Mouse (Mus musculus) midbrain, embryonic 11.5 days (tissue): ENCODE results near the gene Gm17190. TPM values are rescaled to one million over a fixed set of nuclear protein-coding genes. Genes with fewer than 3 reads are reported as not detected.

Experiments
- ATAC-seq: fragments of 200-750 bp; cut with Nextera tagmentation; 2 replicates; pipeline ENCODE4 v1.8.0; 2017; ENCODE audit warnings: moderate TSS enrichment, moderate library complexity; ENCODE audit not compliant: low FRiP score
- DNase-seq: peaks from one replicate; pipeline ENCODE4 v3.0.0; 2015; ENCODE audit warnings: low spot score; ENCODE audit errors: missing footprints
- H3K27ac ChIP-seq: fragments of 300-500 bp; sonication (generic); 2 replicates; pipeline ENCODE4 v1.5.1; 2014; ENCODE audit warnings: low read depth, low read length
- H3K27me3 ChIP-seq: fragments of 300-500 bp; sonication (generic); 2 replicates; pipeline ENCODE4 v1.6.1; 2014; ENCODE audit warnings: mild to moderate bottlenecking, low read length, moderate library complexity, mixed read lengths; ENCODE audit not compliant: control insufficient read depth, insufficient read depth
- H3K36me3 ChIP-seq: fragments of 300-500 bp; sonication (generic); 2 replicates; pipeline ENCODE4 v1.6.1; 2014; ENCODE audit warnings: mild to moderate bottlenecking, low read length, moderate library complexity, mixed read lengths; ENCODE audit not compliant: control insufficient read depth, insufficient read depth
- H3K4me1 ChIP-seq: fragments of 300-500 bp; sonication (generic); 2 replicates; pipeline ENCODE4 v1.6.1; 2014; ENCODE audit warnings: low read length; ENCODE audit not compliant: control insufficient read depth, insufficient read depth
- H3K4me2 ChIP-seq: fragments of 300-500 bp; sonication (generic); 2 replicates; pipeline ENCODE4 v1.6.1; 2014; ENCODE audit warnings: mild to moderate bottlenecking, moderate library complexity
- H3K4me3 ChIP-seq: fragments of 300-500 bp; sonication (generic); 2 replicates; pipeline ENCODE4 v1.5.1; 2014; ENCODE audit warnings: low read depth, low read length
- H3K9ac ChIP-seq: fragments of 300-500 bp; sonication (generic); 2 replicates; pipeline ENCODE4 v1.6.1; 2014; ENCODE audit warnings: low read length
- H3K9me3 ChIP-seq: fragments of 300-500 bp; sonication (generic); 2 replicates; pipeline ENCODE4 v1.6.1; 2016; ENCODE audit warnings: low read length; ENCODE audit not compliant: control insufficient read depth
- WGBS: fragments of 180-500 bp; shearing (Covaris S2); extraction: QIAGEN DNeasy Blood & Tissue Kit; methylation state at CpG from one replicate; pipeline ENCODE4 v1.1.7; 2014; 5-methylcytosine and 5-hydroxymethylcytosine counted together
- polyA plus RNA-seq: library from polyadenylated mRNA; unstranded; fragments of >200 nt; fragmentation: Nextera tagmentation; extraction: Ambion mirVana; gene quantifications from 2 replicates; pipeline ENCODE4 v1.2.1, GENCODE M21; 2014

The Gm17190 gene
- polyA plus RNA-seq, 1 experiment from 2014 or later = not detected

DNA sequence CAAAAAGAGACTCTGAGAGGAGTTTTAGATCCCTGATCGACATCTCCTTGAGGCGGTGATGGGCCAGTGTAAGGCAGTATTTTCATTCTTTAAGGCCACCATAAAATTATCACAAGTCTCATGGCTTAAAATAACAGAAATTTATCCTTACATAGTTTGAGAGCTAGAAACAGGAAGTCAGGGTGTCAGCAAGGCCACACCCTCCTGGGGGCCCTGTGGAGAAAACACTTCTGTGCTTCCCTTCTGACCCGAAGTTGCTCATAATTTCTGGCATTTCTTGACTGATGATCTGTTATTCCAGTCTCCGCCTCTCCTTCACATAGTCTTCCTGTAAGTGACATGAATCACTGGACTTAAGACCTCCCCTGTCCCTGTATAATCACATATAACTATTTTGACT lies 24.5 kb downstream of the Gm17190 start:
- H3K4me2 ChIP-seq = no peak overlapping the region
- H3K27ac ChIP-seq = no peak overlapping the region
- ATAC-seq (no peak), DNase-seq (no peak)
- H3K27me3 ChIP-seq = no peaks in the 10 kb centered on the region
- H3K4me1 ChIP-seq = no peaks in the 10 kb centered on the region
- 91% methylated on average over 4 of the region's 4 CpGs for WGBS
- H3K9me3 ChIP-seq = no peaks in the 10 kb centered on the region
- H3K9ac ChIP-seq = no peak overlapping the region
- no peaks in the 10 kb centered on the region for H3K36me3 ChIP-seq
- no peak overlapping the region for H3K4me3 ChIP-seq

DNA sequence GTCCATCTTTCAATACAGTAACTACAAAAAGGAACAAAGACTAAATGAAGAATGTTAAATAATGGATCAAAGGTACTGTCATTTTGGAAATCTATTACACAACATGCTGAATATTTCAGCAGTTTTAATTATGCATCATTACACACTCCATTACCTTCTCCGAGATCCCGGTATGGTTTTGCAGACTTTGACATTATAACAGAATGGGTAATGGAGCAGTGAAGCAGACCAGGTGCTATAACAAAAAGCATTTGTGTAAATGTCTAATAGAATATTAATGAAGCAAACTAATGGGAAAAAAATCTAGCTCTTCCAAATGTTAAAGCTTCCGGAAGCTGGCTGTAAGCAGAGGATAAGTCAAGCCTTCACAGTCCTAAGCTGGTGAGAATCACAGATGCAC lies 28.9 kb downstream of the Gm17190 start:
- DNase-seq (no peak), ATAC-seq (no peak)
- H3K9me3 ChIP-seq = no peaks in the 10 kb centered on the region
- no peak overlapping the region for H3K27ac ChIP-seq
- 72% methylated on average over 3 of the region's 3 CpGs for WGBS
- H3K36me3 ChIP-seq = no peaks in the 10 kb centered on the region
- H3K4me3 ChIP-seq = no peak overlapping the region
- no peaks in the 10 kb centered on the region for H3K27me3 ChIP-seq
- no peaks in the 10 kb centered on the region for H3K4me1 ChIP-seq
- H3K9ac ChIP-seq = no peak overlapping the region
- no peak overlapping the region for H3K4me2 ChIP-seq

DNA sequence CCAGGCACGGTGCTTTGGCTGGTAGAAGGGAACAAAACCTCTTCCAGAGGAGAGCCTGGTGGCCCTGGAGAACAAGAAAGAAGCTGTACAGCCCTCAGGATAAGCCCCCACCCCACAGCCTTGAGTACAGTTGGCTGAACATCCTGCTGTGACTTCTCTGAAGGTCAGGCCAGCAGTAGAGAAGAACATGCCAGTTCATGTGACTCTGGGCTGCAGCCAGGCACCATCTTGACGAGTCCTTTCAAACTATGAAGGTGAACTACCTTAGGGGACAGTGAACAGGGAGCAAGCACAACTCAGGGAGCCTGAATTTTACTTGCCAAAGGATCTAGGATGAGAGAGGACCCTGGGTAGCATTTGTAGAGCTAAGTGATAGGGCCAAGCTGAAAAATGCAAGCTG lies 30.9 kb downstream of the Gm17190 start:
- Histone ChIP-seq H3K27me3 (no peaks in the 10 kb centered on the region), H3K9me3 (no peaks in the 10 kb centered on the region), H3K4me2 (no peak overlapping the region), H3K4me3 (no peak overlapping the region), H3K4me1 (no peaks in the 10 kb centered on the region), H3K36me3 (no peaks in the 10 kb centered on the region), H3K9ac (no peak overlapping the region), H3K27ac (no peak overlapping the region)
- DNase-seq = peak; percentile 59
- ATAC-seq = no peak
- WGBS = 82% methylated on average over 2 of the region's 2 CpGs

DNA sequence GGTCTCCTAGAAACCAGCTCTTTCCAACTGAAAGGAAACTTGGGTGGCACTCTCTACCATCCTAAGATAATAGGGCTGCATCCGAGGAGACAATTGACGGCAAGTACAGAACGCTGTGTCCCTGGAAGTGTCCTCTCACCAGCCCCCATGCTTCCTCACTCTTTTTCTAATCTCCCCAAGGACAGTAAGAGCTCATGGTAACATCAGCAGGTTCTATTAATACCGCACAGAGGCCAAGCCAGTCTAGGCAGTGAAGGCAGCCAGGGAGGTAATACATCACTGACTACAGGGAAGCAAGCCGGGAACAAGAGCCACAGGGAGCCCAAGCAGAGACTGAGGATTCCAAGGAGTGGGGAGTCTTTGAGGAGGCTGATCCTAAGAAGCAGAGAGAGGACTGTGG lies 43.2 kb downstream of the Gm17190 start:
- no peak overlapping the region for H3K9ac ChIP-seq
- no peak overlapping the region for H3K4me2 ChIP-seq
- no peaks in the 10 kb centered on the region for H3K4me1 ChIP-seq
- 68% methylated on average over 5 of the region's 5 CpGs for WGBS
- no peak overlapping the region for H3K27ac ChIP-seq
- no peak overlapping the region for H3K4me3 ChIP-seq
- no peaks in the 10 kb centered on the region for H3K9me3 ChIP-seq
- H3K36me3 ChIP-seq = no peaks in the 10 kb centered on the region
- ATAC-seq (no peak), DNase-seq (no peak)
- peaks cover 11% of the 10 kb centered on the region for H3K27me3 ChIP-seq

DNA sequence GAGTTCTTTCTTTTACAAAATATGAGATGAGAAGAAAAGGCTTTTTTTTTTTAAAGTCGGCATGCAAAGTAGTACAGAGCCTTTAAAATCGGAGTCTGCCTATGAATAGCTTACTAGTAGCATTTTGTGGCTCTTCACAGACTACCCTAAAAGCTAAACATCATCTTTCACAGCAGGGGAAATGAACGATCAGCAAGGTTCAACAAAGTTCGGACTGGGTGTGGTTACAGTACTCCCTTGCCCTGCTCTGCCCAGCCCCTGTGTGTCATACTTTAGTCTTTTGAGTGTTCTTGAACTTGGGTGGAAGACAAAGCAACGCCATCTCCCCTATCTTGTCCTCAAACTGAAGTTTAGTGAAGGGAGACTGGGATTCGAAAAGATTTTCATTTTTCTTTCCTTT lies 44.8 kb downstream of the Gm17190 start:
- Histone ChIP-seq H3K4me2 (no peak overlapping the region), H3K4me3 (no peak overlapping the region), H3K27ac (no peak overlapping the region), H3K4me1 (peaks cover 9% of the 10 kb centered on the region), H3K27me3 (peaks cover 27% of the 10 kb centered on the region), H3K9ac (no peak overlapping the region), H3K36me3 (no peaks in the 10 kb centered on the region), H3K9me3 (no peaks in the 10 kb centered on the region)
- no peak for ATAC-seq
- no peak for DNase-seq
- 82% methylated on average over 6 of the region's 6 CpGs for WGBS

DNA sequence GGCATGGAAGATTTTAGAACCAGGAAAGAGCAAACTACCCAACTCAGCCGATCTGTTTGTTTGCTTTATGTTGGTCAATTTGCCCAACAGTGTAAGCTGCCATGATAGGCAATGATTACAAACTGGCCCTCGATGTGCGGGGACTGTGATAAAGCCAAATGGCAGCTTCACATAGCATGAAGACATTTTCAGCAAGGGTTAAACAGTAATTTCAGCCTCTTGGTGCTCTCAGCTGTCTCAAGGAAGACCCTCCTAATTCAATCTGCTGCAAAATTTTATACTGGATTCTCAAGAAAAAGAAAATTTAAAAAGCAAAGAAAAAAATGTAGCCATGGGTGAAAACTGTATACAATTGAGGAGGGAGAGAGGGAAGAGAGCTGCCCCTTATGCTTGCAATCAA lies 47.2 kb downstream of the Gm17190 start:
- 83% methylated on average over 3 of the region's 3 CpGs for WGBS
- no peak overlapping the region for H3K4me2 ChIP-seq
- H3K4me1 ChIP-seq = peaks cover 12% of the 10 kb centered on the region
- ATAC-seq = no peak
- no peak overlapping the region for H3K4me3 ChIP-seq
- H3K27me3 ChIP-seq = peaks cover 45% of the 10 kb centered on the region
- H3K36me3 ChIP-seq = no peaks in the 10 kb centered on the region
- H3K9ac ChIP-seq = no peak overlapping the region
- DNase-seq = peak; percentile 70
- no peak overlapping the region for H3K27ac ChIP-seq
- no peaks in the 10 kb centered on the region for H3K9me3 ChIP-seq

DNA sequence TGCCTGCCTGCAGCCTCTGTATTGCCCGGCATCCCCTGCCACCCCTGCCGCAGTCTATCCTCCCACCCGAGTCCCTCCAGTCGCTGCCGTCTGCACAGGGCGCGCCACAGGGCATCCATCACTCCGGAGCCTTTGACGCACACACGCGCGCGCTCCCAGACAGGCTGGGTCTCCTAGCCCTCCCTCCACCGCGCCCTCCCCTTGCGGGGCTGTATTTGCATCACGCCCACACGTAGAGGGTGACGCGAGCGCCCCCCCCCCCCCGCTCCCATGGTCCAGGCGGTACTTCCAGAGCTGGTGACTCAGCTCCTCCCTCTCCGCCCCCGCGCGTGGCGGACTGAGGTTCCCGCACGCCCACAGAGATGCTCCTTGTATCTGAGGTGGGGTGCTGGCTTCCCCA lies 49.2 kb downstream of the Gm17190 start:
- ATAC-seq (peak; percentile 64), DNase-seq (peak; percentile 95)
- Histone ChIP-seq H3K27ac (no peak overlapping the region), H3K4me3 (peak overlapping the region; percentile 46), H3K27me3 (peaks cover 53% of the 10 kb centered on the region), H3K4me2 (peak overlapping the region; percentile 91), H3K9me3 (no peaks in the 10 kb centered on the region), H3K36me3 (no peaks in the 10 kb centered on the region), H3K9ac (peak overlapping the region; percentile 2; the same call in 1 of the 2 replicates), H3K4me1 (peaks cover 12% of the 10 kb centered on the region)
- WGBS = under 1% methylated on average over 26 of the region's 30 CpGs

DNA sequence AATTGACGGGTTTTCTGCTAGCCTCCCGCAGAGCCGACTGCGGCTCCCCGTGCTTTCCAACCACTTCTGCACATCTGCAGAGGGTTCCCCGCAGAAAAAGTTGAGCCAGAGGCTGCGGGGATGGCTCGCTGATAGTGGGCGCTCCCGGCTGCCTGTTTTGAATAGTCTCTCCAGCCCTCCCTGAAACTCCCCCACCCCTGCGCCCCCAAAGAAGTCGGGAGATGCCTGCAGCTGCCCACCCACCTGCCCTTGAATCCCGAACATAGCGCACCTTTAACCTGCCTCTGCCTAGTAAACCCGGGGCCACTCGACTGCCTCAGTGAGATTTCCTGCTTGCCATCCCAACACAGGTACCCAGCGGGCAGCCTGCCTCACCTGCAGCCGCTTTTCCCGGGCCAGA lies 50.1 kb downstream of the Gm17190 start:
- H3K27me3 ChIP-seq = peaks cover 53% of the 10 kb centered on the region

DNA sequence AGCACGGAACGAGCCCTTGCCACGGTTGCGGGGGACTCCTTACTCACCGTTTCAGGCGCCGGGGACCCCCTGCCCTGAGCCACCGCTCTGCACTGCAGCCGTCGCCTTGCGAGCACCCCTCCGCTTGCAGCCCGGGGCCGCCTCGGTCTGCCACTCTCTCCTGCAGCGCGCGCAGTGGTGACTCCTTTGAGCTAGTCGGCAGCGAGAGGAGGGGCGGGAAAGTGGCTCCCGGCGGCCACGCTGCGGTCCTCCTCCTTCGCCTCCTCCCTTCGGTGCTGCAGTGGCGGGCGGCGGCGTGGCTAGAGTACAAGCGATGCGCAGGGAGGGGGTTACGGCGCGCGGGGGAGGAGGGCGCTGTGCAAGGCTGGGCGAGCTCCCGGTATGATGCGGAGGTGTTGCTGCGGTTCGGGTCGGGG lies 50.6 kb downstream of the Gm17190 start, which contains the start of gene Sv2c:
Gene Sv2c, minus strand, starts transcription at position 177 of the 416 bp plus-strand sequence.
- Histone ChIP-seq H3K27ac (no peak within 1 kb of the TSS), H3K9me3 (no peaks in the 10 kb centered on the region), H3K27me3 (peaks cover 53% of the 10 kb centered on the region), H3K4me2 (peak within 1 kb of the TSS; percentile 91), H3K36me3 (no peaks in the 10 kb centered on the region), H3K9ac (peak within 1 kb of the TSS; percentile 54), H3K4me3 (peak within 1 kb of the TSS; percentile 46), H3K4me1 (peaks cover 12% of the 10 kb centered on the region)
- ATAC-seq (peak; percentile 82), DNase-seq (peak; percentile 94)
- WGBS = 1% methylated on average over 35 of the region's 44 CpGs

More for the DNA sequence above, 50.1 kb downstream of the Gm17190 start:
- no peak overlapping the region for H3K27ac ChIP-seq
- 0% methylated on average over 19 of the region's 19 CpGs for WGBS
- H3K4me2 ChIP-seq = peak overlapping the region; percentile 91
- no peaks in the 10 kb centered on the region for H3K36me3 ChIP-seq
- ATAC-seq = peak; percentile 19; the same call in 1 of the 2 replicates
- peak overlapping the region; percentile 54 for H3K9ac ChIP-seq
- H3K4me1 ChIP-seq = peaks cover 12% of the 10 kb centered on the region
- peak overlapping the region; percentile 46 for H3K4me3 ChIP-seq
- H3K9me3 ChIP-seq = no peaks in the 10 kb centered on the region
- DNase-seq = peak; percentile 91
